Mouse (Mus musculus) lung, adult 18-20 months (tissue): ENCODE measurements around the gene Cdh23.
A peak's percentile ranks its signal among the peaks of the same experiment; 100 is the strongest.

Source experiments
- DNase-seq, 2 experiments: peaks; one replicate each; pipeline ENCODE4 v3.0.0; 2022; ENCODE audit warnings: mixed read lengths in 2 of 2

Gene Cdh23

DNA sequence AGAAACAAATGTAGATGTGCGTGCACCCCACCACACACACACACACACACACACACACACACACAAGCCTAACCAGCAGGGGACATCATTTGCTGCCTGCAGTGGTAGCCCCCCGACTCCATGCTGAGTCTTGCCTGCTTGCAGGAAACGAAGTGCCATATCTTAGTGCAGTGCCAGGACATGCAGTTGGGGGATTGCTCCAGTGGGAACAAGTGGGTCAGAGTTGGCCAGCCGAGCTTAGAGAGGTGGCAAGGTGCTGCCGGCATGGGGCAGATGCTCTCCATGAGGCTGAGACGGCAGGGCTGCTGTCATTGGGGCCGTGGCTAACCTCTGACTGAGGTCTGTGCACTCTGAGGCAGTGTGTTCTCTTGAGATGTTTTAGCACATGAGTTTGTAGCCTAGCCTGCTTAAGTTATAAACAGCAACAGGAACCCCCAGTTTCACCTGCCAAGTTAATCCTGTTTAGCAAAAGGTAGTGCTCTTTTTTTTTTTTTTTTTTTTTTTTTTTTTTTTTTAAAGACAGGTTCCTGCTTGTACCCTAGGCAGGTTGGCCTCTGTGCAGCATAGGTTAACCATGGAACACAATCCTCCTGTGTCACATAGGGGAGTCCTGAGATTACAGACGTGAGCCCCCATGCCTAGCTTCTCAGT, 416.9 kb downstream of the Cdh23 start:
- no peak for DNase-seq

DNA sequence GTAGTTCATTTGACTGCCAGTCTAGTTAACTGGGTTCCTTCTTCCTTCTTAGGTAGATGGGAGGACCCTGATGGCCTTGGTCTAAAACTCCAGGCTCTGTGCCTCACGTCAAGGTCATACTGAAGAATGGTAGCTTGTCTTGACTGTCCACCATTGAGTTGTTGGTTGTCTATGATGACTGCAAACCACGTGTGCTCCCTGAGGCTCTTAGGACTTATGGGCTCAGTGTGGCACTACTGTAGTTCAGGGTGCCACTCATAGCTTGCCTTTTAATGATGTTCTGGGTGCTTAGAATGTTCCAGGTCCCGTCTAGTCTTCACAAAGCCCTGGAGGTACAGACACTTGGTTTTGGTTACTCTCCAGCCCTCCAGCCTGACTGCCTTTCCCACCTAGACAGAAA, 417.5 kb downstream of the Cdh23 start:
- DNase-seq = no peak

DNA sequence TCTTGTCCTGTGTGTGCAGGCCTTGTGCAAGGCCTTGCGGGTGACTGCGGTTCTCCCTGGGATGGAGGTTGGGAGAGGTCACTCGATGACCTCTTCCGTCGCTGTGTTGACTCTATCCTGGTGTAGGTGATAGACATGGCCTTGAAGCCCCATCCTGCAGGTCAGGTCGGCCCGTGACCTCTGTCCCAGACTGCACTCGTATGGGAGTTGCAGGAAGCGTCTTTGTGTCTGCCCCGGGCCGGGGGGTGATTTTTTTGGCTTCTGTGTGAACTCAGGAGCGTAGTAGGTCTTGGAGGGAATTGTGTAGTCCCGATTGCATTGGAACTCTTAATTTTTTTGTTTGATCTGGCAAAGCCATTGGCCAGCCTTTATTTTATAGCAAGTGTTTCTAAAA, 418.3 kb downstream of the Cdh23 start:
- DNase-seq = peak in 1 of 2 experiments; percentile 32

DNA sequence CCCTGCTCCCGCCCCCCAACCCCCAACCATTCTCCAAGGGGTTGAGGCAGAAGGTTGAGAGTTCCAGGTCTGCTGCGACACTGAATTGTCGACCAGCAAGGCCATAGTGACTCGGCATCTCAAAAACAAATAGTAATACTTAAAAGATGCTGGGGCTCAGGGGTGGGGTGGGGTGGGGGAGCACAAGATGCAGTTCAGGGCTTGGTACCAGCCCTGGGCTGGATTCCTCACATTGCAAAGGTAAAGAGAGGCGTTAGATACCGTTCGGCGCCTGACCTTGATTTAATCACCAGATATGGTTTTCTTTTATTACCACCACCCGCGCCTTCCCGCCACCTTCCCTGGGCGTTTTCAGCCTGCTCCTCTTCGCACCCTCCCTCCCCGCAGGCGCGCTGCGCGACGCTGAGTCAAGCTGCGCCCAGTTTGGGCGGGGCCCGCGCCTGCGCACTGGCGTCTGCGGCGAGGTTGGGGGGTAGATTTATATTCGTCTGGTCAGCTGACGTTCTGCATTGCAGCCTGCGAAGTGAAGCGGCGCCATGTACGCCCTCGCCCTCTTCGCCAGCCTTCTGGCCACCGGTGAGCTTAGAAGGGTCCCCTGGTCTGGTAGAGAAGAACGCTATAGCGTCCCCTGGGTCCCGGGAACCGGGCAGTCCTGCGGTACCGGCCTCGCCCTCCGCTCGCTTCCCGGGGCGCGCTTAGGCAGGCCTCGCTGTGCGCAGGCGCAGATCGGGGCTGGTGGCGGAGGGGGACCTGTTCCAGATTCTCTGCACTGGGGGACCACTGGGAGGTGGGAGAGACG, 418.9 kb downstream of the Cdh23 start, which contains the start of gene Psap:
Gene Psap (plus strand): TSS at position 421 of the 799 bp plus-strand sequence.
- peak; percentile 93 for DNase-seq

DNA sequence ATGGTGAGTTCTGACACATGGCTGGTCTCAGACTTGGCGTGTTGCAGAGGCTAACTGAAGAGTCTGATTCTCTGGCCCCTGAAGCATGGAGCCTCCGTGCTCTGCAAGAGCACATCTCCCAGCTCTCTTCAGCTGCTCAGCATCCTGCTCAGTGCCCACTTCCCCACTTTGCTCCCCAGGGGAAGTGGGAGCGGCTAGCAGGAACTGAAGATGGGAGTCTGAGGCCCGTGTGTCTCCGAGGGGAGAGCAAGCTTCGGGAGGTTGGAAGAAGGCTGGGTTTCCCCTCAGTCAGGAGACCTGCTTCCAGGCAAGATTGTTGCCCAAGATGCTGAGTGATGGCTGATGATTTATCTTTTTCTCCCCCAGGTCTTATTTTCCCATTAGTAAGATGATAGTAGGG, 422.9 kb downstream of the Cdh23 start:
- DNase-seq = no peak

DNA sequence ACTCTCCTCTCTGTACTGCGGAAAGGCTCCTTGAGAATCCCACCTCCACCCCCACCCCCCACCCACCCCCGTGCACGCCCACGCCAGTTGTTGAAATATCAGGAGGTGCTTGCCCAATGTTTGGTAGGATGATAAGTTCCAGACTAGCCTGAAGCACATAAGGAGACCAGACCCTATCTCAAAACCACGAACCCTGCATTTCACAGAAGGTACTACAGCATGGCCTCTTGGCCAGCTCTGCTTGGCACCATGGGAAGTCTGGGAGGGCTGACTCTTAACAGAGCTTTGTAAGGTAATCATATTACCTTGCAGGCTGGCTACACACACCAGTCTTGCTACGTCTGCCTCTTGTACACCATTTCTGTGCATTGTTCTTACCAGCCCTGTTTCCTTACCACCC, 424.0 kb downstream of the Cdh23 start:
- no peak for DNase-seq

DNA sequence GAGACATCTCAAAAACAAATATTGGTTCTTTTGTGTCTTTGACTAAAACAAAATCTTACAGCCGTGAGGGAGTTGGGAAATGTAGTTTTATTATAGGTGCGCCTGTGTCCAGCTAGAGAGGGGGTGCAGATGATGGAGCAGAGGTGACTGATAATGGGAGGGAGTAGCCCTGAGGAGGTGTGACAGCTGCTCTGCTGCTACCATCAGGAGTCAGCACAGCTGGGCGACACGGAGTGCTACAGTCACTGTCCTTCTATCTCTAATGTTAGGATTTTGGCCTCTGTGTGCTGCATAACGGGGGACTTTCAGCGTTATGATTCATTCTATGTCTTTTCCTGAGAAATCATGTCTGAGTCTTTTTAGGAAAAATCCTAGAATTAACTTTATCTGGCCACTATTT, 425.3 kb downstream of the Cdh23 start:
- no peak for DNase-seq

DNA sequence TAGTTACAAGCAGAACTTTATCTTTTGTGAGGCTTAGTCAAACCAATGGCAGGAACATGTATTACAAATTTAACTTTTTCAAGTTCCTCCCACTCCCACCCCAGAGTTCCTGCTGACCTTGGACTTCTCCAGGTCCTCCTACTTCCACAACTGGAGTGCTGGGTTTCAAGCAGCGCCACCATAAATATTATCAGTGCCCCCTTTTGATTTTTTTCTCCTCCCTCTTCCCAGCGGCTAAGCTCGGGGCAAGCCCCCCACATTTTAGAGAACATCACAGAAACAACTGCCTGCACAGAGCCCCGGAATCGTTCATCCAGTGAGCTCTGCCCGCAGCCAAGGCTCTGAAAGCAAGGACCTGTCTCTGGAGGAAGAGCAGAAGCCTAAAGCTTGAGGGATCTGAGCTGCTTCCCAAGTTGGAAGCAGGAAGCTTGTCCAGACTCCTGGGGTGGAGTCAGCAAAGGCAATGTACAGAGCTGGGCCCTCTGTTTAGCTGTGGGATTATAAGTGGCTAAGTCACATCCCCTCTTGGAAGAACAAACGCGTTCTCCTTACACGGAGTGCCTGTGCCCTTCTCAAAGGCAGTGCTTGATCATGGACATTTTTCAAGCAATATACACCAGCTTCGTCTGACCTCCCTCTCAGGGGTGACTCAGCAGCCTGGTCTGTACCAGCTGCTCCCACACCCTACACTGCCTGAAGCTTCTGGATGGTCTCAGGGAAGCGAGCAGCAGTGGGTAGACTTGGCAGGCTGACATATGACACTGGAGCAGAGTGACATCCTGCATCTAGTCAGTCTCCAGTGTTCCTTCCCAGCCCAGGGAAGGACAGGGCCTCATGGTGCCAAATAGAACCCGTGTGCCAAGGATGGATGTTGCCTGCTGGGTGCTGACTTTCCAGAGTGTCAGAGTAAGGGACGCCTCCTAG, 426.9 kb downstream of the Cdh23 start:
- no peak for DNase-seq

DNA sequence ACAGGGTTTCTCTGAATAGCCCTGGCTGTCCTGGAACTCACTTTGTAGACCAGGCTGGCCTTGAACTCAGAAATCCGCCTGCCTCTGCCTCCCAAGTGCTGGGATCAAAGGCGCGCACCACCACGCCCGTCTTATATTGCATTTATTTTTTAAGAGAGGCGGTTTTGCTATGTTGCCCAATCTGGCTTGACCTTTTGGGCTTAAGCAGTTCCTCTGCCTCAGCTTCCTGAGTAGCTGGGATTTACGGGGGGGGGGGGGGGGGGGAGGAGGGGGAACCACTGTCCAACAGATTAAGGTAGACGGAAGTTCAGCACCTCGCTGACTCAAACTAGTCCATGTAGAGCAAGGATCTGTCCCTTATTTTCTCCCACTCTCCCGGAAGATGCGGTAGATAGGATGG, 427.6 kb downstream of the Cdh23 start:
- DNase-seq = no peak

DNA sequence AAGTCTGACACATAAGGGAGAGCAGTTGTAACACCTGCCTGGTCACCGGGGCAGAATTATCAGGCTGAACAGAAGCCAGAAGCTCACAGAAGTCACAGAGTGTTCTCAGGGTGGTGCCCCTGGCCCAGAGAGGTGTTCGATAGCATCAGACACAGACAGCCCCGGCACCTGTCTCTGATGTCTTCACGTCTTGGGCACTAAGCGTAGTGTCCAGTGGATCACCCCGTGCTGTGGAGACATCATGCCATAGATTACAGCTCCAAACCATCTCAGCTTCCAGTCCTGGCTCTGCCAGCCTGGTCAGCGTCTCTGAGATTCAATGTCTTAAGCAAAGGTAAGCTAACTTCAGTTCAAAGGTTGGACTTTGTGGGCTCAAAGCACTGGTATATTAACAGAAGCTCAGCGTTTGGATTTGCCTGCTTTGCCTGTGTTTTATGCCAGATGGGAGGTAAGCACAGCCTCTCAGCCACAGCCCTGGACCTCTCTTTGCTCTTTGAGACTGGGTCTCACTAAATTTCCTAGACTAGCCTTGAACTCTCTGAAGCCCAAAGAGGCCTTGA, 429.4 kb downstream of the Cdh23 start:
- no peak for DNase-seq

DNA sequence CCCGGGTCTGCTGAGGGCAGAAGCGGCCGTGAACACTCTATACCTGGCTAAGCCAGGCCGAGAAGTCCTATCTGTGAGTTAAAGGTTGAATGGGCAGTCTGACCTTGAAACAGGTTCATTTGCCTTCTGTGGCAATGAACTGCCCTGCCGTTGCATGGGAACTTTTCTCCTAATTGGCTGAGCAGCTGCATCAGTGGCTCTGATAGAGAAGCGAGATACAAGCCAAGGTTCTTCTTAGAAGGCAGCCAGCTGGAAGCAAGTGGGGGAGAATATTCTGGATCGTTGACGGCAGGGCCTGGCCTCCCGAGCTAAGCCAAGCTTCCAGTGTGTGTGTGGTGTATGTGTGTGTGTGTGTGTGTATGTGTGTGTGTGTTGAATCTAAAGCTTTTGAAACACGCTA, 431.0 kb downstream of the Cdh23 start:
- DNase-seq = no peak

DNA sequence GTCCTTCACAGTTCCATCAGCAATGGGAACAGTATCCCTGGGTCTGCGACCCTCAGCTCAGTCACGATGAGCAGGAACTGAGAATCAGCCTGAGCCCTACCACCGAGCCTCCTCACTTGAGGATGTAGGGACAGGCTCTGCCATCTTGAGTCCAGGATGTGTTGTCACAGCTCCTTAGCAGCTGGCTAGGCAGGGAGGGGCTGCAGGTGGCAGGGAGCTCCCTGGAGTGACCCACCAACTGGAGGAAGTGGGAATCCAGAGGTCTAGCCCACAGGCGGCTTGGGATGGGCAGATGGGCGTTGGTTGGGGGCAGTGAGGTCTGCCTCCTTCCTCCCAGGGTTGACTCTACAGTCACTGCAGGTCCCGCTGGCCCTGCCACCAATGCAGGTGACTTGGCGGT, 432.9 kb downstream of the Cdh23 start:
- DNase-seq = no peak

DNA sequence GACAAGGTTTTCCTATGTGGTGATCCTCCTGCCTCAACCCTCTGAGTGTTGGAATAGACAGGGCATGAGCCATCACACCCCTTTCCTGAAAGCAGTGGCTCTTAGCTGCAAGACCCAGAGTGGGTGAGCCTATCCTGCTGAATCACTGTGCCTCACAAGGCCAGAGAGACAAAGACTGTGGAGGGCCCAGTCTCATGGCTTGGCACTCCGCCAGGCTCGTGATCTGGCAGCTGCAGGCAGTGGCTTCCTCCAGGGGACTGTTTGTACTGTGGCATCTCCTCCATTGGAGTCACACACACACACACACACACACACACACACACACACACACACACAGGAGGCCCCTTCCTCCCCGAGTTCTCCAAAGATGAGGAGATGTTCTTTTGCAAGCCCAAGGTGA, 433.9 kb downstream of the Cdh23 start:
- peak; percentile 91 to 93 for DNase-seq

DNA sequence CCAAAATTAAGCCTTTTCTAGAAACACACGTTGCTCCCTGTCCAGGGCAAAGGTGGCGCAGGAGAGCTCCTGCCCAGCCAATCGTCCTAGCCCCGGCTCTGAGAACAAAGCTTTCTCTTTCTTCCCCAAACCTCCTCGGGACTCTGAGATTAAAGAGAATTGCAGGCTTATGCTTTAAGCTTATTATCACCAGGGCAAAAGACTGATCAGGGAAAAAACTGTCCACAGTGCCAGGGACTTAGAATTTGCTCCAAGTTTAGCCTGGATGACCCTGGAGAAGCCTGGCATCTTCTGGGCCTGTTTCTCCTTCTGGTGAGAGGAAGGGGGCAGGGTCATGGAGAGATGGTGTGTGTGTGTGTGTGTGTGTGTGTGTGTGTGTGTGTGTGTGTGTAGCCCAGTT, 434.8 kb downstream of the Cdh23 start:
- DNase-seq = no peak

DNA sequence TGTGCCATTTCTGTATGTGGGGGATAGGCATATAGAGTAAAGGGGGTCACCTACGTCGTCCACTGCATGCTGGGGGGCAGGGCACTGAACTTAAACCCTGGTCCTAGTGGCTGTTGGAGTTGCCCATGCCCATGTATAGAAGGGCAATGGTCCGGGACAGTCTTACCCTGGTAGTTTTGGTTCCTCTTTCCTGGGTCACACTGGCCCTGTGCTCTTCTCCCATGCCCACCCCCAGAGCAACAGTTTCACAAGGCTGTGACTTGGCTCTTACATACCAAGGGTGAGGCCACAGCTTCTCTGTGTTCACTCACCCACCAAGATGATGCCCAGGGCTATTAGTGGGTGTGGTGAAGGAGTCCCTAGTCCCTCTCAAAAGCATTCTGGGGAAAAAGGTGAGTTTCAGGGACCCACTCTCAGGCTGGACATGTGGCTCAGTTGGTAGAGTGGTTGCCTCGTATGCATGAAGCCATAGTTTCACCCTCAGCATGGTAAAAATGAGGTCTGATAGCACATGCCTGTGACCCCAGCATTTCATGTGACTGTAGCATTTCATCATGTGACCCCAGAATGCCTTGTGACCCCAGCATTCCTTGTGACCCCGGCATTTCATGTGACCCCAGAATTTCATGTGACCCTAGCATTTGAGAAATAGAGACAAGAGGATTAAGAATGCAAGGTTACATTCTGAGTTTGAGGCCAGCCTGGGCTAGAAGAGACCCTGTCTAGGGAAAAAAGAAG, 435.6 kb downstream of the Cdh23 start:
- peak; percentile 47 to 57 for DNase-seq

DNA sequence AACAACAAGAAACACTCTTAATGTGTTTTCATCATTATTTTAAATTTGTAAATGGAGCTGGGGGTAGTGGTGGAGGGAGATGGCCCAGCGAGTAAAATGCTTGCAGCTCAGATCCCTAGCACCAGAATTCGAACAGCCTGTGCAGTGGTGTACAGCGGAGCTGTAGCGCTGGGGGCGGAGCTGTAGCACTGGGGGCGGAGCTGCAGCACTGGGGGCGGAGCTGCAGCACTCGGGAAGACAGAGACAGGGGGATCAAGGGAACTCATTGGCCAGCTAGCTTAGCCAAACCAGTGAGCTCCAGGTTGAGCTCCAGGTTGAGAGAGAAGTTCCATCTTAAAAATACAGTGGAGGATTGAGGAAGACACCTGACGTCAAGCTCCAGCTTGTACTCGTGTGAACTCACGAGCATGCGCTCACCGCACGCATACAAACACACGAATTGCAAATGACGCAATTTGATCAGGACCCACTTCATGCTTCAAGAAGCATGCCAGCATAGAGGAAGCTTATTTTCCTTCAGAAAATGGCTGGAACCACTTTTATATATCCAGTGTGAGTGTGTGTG, 438.9 kb downstream of the Cdh23 start:
- no peak for DNase-seq

DNA sequence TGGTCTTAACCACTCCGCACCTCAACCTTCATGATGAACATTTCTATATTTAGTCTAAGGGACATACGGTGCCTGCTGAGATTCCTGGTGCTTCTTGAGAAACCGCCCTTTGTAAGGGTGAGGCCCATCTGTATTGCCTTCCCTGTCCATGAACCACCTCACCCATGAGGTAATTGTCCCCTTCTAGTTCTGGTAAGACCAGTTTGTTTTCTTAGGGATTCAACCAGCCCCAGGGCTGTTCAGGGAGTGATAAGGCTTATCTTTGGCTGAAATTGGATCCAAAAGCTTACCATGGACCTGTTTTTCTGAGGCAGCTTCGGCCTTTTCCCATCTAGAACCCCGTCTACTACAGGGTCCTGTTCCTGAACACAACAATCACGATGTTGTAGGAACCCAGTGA, 440.2 kb downstream of the Cdh23 start:
- DNase-seq = no peak
